Mouse (Mus musculus): ENCODE measurements around the gene AU022252. TPM values are rescaled to one million over a fixed set of nuclear protein-coding genes. Genes with fewer than 3 reads are reported as not detected.
"Not testable (repeated sequence)": the region's sequence is repeated elsewhere in the genome, so short reads cannot be mapped to it uniquely, and the experiment has no call there.

The AU022252 gene
- 32.5 and 33.4 TPM in 2 replicates for polyA plus RNA-seq (2015; fragmentation: Nextera tagmentation; extraction: Ambion mirVana)

- peak within 1 kb of the TSS; percentile 86 for H3K9ac ChIP-seq
Observed at GRCm38 (mm10) chr4:119232410-119233255, at the start of gene AU022252, which contains the start of gene P3h1. Gene AU022252, minus strand, starts transcription at chr4:119232712. Gene P3h1, plus strand, starts transcription at chr4:119232915.

GRCm38 (mm10) chr4:119278784-119279183, 46.3 kb upstream of the AU022252 start:
- not testable (repeated sequence) for H3K9me3 ChIP-seq; H3K4me1 ChIP-seq (replicated peaks); H3K4me2 ChIP-seq; ATAC-seq (ENCODE audit: low FRiP score); H3K27ac ChIP-seq; H3K9ac ChIP-seq; H3K4me3 ChIP-seq; H3K27me3 ChIP-seq
- H3K36me3 ChIP-seq: peaks cover 91% of the 10 kb centered on the region
- 93% methylated on average over 15 of the region's 15 CpGs for whole genome bisulfite sequencing

More at GRCm38 (mm10) chr4:119232410-119233255, at the start of gene AU022252, which contains the start of gene P3h1:
- peak; percentile 96 for ATAC-seq (ENCODE audit: low FRiP score)
- under 1% methylated on average over 68 of the region's 71 CpGs for WGBS
- Histone ChIP-seq H3K4me3 (peak within 1 kb of the TSS; percentile 92), H3K27me3 (no peaks in the 10 kb centered on the region), H3K4me2 (peak within 1 kb of the TSS; percentile 93), H3K9me3 (no peaks in the 10 kb centered on the region), H3K4me1 (replicated peaks) (peaks cover 27% of the 10 kb centered on the region), H3K27ac (peak within 1 kb of the TSS; percentile 77), H3K36me3 (peaks cover 25% of the 10 kb centered on the region)

- H3K27me3 ChIP-seq: no peaks in the 10 kb centered on the region
- H3K36me3 ChIP-seq: peaks cover 91% of the 10 kb centered on the region
- WGBS: 85% methylated on average over 2 of the region's 2 CpGs
- no peak for ATAC-seq (ENCODE audit: low FRiP score)
- no peak overlapping the region for H3K9ac ChIP-seq
- H3K27ac ChIP-seq: no peak overlapping the region
- H3K9me3 ChIP-seq: no peaks in the 10 kb centered on the region
- no peak overlapping the region for H3K4me2 ChIP-seq
- no peak overlapping the region for H3K4me3 ChIP-seq
- H3K4me1 ChIP-seq (replicated peaks): no peaks in the 10 kb centered on the region
Observed at GRCm38 (mm10) chr4:119275726-119276125, 43.2 kb upstream of the AU022252 start.

GRCm38 (mm10) chr4:119275226-119275625, 42.7 kb upstream of the AU022252 start:
- no peaks in the 10 kb centered on the region for H3K4me1 ChIP-seq (replicated peaks)
- WGBS: 89% methylated on average over 2 of the region's 2 CpGs

GRCm38 (mm10) chr4:119274627-119275026, 42.1 kb upstream of the AU022252 start:
- Histone ChIP-seq H3K4me2 (no peak overlapping the region), H3K9ac (no peak overlapping the region), H3K9me3 (no peaks in the 10 kb centered on the region), H3K36me3 (peaks cover 92% of the 10 kb centered on the region), H3K27me3 (no peaks in the 10 kb centered on the region), H3K27ac (no peak overlapping the region), H3K4me1 (replicated peaks) (no peaks in the 10 kb centered on the region), H3K4me3 (no peak overlapping the region)
- WGBS: 79% methylated on average over 1 of the region's 1 CpGs
- ATAC-seq (ENCODE audit: low FRiP score): no peak

More at GRCm38 (mm10) chr4:119275226-119275625, 42.7 kb upstream of the AU022252 start:
- Histone ChIP-seq H3K27ac (no peak overlapping the region), H3K9me3 (no peaks in the 10 kb centered on the region), H3K4me2 (no peak overlapping the region), H3K4me3 (no peak overlapping the region), H3K36me3 (peaks cover 93% of the 10 kb centered on the region), H3K27me3 (no peaks in the 10 kb centered on the region), H3K9ac (no peak overlapping the region)
- ATAC-seq (ENCODE audit: low FRiP score): no peak

GRCm38 (mm10) chr4:119266606-119267005, 34.1 kb upstream of the AU022252 start:
- no peaks in the 10 kb centered on the region for H3K4me1 ChIP-seq (replicated peaks)
- H3K4me3 ChIP-seq: no peak overlapping the region
- WGBS: 85% methylated on average over 13 of the region's 13 CpGs
- H3K4me2 ChIP-seq: no peak overlapping the region
- no peaks in the 10 kb centered on the region for H3K27me3 ChIP-seq
- H3K9ac ChIP-seq: no peak overlapping the region
- no peaks in the 10 kb centered on the region for H3K9me3 ChIP-seq
- ATAC-seq (ENCODE audit: low FRiP score): no peak
- H3K27ac ChIP-seq: no peak overlapping the region
- peaks cover 26% of the 10 kb centered on the region for H3K36me3 ChIP-seq

GRCm38 (mm10) chr4:119263459-119263858, 30.9 kb upstream of the AU022252 start:
- Histone ChIP-seq H3K27me3 (no peaks in the 10 kb centered on the region), H3K9me3 (no peaks in the 10 kb centered on the region), H3K4me1 (replicated peaks) (no peaks in the 10 kb centered on the region), H3K4me2 (no peak overlapping the region), H3K36me3 (no peaks in the 10 kb centered on the region), H3K4me3 (no peak overlapping the region), H3K9ac (no peak overlapping the region), H3K27ac (no peak overlapping the region)
- ATAC-seq (ENCODE audit: low FRiP score): no peak
- WGBS: 83% methylated on average over 3 of the region's 3 CpGs

- no peaks in the 10 kb centered on the region for H3K9me3 ChIP-seq
- no peak overlapping the region for H3K27ac ChIP-seq
- H3K36me3 ChIP-seq: no peaks in the 10 kb centered on the region
- no peak overlapping the region for H3K4me2 ChIP-seq
- H3K9ac ChIP-seq: no peak overlapping the region
- 94% methylated on average over 5 of the region's 5 CpGs for WGBS
- no peak overlapping the region for H3K4me3 ChIP-seq
- no peaks in the 10 kb centered on the region for H3K27me3 ChIP-seq
- no peaks in the 10 kb centered on the region for H3K4me1 ChIP-seq (replicated peaks)
- ATAC-seq (ENCODE audit: low FRiP score): no peak
Observed at GRCm38 (mm10) chr4:119262483-119262882, 30.0 kb upstream of the AU022252 start.

GRCm38 (mm10) chr4:119261087-119261713, 28.7 kb upstream of the AU022252 start:
- no peak overlapping the region for H3K4me3 ChIP-seq
- H3K27me3 ChIP-seq: no peaks in the 10 kb centered on the region
- no peaks in the 10 kb centered on the region for H3K9me3 ChIP-seq
- H3K4me1 ChIP-seq (replicated peaks): no peaks in the 10 kb centered on the region; the same call in 1 of the 2 replicates
- 72% methylated on average over 7 of the region's 7 CpGs for WGBS
- H3K9ac ChIP-seq: no peak overlapping the region
- H3K4me2 ChIP-seq: no peak overlapping the region
- ATAC-seq (ENCODE audit: low FRiP score): no peak
- H3K27ac ChIP-seq: no peak overlapping the region
- no peaks in the 10 kb centered on the region for H3K36me3 ChIP-seq

GRCm38 (mm10) chr4:119259344-119260254, 27.1 kb upstream of the AU022252 start:
- no peak overlapping the region for H3K27ac ChIP-seq
- no peaks in the 10 kb centered on the region for H3K9me3 ChIP-seq
- H3K36me3 ChIP-seq: no peaks in the 10 kb centered on the region
- no peak for ATAC-seq (ENCODE audit: low FRiP score)
- H3K4me3 ChIP-seq: no peak overlapping the region
- 78% methylated on average over 15 of the region's 15 CpGs for WGBS
- H3K9ac ChIP-seq: no peak overlapping the region
- H3K27me3 ChIP-seq: no peaks in the 10 kb centered on the region
- H3K4me2 ChIP-seq: no peak overlapping the region
- peaks cover 8% of the 10 kb centered on the region for H3K4me1 ChIP-seq (replicated peaks)

GRCm38 (mm10) chr4:119257083-119257482, 24.6 kb upstream of the AU022252 start:
- Histone ChIP-seq H3K9ac (no peak overlapping the region), H3K9me3 (no peaks in the 10 kb centered on the region), H3K4me3 (no peak overlapping the region), H3K27ac (no peak overlapping the region), H3K36me3 (no peaks in the 10 kb centered on the region), H3K4me1 (replicated peaks) (peaks cover 16% of the 10 kb centered on the region), H3K4me2 (no peak overlapping the region), H3K27me3 (no peaks in the 10 kb centered on the region)
- ATAC-seq (ENCODE audit: low FRiP score): no peak
- 87% methylated on average over 6 of the region's 6 CpGs for WGBS

- WGBS: 72% methylated on average over 12 of the region's 12 CpGs
- no peaks in the 10 kb centered on the region for H3K36me3 ChIP-seq
- H3K27me3 ChIP-seq: no peaks in the 10 kb centered on the region
- no peaks in the 10 kb centered on the region for H3K9me3 ChIP-seq
- no peak for ATAC-seq (ENCODE audit: low FRiP score)
- H3K4me3 ChIP-seq: no peak within 1 kb of the TSS
- peak within 1 kb of the TSS; percentile 60 for H3K27ac ChIP-seq
- no peak within 1 kb of the TSS for H3K4me2 ChIP-seq
- peaks cover 16% of the 10 kb centered on the region for H3K4me1 ChIP-seq (replicated peaks)
- H3K9ac ChIP-seq: peak within 1 kb of the TSS; percentile 58
Observed at GRCm38 (mm10) chr4:119255351-119255750, 22.8 kb upstream of the AU022252 start, which contains the start of gene Cldn19. Gene Cldn19, plus strand, starts transcription at chr4:119255414.

Data from hindbrain, embryonic 13.5 days (tissue).